Mouse (Mus musculus) embryo, embryonic 9.5 days (tissue): ENCODE measurements around the gene Ldb3.

ENCODE experiments used
- DNase-seq: peaks from one replicate; pipeline ENCODE4 v3.0.0-alpha.2; 2017; ENCODE audit errors: extremely low spot score

Ldb3 gene

DNA sequence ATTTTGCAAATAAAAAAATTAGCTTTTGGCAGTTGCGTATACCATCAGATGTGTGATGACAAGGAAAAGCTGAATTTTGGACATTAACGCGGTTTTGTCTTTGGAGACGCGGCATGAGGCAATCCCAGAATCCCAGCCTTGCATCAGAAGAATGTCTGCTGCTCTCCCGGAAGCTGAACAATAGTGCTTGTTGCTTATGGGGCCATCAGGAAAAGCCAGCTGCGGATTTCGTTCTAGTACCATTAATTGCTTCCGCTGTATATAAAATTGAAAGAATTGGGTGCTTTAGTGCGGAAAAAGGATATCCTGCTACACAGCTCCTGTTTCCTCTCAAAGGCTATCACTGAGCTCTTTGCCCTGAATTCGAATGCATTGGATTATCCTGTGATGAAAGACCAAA is 76.6 kb downstream of the Ldb3 start:
- no peak for DNase-seq

DNA sequence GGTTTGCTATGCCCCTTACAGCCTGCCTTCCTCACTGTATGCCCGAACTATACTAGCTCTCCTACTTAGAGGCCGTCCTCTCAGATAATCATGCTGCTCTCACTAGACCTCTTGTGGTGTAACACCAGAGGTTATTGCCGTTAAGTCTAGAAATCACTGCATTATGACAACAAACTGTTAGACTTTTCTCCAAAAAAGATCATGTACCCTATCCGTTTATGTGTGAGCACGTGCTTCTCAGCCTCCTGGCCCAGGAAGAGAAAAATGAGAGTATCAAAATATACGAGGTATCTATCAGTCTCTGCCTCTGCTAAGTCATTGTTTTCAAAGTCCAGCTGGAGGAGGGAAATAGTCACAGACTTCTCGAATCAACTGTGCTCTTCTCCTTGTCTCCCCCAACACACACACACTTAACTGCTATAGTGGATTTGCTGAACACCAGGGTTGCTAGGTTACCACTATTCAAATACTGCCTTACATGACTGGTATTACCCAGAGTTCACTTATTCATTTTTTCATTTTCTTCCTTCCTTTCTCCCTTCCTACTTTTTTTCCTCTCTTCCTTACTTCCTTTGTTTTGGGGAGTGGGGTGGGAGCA is 79.5 kb downstream of the Ldb3 start:
- DNase-seq: no peak

DNA sequence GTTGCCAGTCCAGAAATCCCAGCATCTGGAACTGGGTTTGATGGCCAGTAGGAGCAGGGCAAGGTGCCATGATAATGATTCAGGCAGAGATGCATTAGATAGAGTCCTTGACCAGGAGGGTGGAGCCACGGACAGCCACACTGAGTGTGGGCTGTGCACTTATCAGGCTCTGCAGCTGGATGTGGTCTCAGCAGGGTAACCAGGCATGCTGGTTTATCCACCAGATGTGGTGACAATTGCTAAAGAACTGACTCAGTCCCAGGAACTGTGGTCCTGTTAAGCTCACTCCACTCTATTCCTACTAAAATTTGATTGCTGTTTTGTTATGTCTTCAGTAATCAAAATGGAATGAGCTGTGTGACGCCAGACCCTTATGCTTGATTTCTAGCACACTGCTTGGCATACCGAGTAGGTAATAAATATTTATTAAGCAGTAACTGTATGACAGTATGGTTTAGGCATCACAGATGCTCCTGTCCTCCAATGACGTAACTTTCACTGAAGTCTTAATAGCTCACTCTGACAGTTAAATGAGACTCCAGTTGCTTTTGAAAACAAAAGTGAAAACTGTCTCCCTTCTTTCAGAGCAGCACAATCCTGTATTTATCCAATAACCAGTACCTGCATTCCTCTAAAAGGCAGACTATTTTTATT is 80.2 kb downstream of the Ldb3 start:
- DNase-seq: no peak

DNA sequence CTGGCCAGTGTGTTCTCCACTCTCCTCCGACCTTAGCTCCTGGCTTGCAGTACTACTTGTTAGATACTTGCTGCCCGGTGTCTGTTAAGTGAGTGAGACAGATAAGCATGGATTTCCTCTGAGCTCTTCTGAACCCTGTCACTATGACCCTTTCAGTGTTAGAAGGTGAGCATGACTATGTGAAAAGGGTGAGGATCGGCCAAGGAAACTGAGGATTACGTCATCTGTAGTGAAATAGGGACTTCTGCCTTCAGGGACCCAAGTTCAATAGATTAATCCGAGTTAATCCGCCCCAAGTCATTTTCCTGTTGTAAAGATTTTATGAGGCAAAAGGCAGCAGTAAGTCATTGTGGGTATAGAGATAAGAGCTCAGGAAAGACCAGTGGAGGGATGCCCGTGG is 83.2 kb downstream of the Ldb3 start:
- DNase-seq: no peak

DNA sequence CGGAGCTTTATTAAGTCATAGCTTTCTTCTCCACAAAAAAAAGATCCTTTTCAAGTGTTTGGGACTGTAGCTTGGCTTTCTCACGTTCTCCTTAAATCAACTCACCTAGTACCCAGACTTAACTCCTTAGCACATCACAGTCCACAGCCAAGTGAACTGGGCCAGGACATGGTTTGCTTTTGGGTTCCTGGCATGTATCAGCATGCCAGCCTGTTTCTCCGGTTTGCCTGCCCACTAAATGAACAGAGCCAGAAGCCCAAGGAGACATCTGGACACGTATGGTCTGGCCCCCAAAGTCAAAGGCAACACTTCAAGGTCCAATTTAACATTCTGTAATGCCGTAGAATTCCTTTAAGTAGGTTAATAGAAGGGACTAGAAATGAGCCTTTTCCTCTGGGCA is 84.1 kb downstream of the Ldb3 start:
- DNase-seq: no peak

DNA sequence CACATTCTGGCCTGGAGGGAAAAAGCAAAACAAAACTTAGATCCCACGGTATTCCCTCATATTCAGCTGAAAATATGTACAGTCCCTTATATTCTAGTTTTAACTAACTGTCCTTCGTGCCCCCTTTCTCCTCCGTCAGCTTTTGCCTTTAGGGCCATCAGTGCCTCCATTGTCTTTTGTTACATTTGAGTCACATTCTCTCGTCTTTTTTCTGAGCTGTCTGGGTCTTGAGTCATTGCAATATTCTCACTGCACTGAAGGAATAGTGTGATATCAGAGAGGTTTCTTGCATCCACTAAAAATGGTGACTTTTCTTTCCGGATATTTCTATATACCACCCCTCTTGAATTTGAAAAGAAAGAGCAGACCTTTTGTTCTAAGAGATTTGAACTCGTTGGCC is 84.7 kb downstream of the Ldb3 start:
- DNase-seq: no peak

DNA sequence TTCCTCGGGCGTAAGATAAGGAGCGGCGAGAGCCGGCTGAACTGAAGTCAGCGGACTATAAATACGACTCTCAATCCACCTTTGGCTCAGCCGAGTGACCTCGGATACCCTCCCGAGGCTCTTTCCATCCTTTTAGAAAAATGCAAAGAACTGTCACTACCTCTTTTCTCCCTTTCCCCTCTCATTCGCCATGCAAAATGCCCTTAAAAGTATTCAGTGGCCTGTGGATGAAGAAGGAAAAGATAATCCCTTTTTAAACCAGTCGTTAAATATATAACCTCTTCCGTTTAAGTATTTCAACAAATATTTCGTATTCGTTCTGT is 85.2 kb downstream of the Ldb3 start, which contains the start of gene Bmpr1a:
TSS of gene Bmpr1a (minus strand) at position 17 of the 323 bp plus-strand sequence.
- DNase-seq: no peak

DNA sequence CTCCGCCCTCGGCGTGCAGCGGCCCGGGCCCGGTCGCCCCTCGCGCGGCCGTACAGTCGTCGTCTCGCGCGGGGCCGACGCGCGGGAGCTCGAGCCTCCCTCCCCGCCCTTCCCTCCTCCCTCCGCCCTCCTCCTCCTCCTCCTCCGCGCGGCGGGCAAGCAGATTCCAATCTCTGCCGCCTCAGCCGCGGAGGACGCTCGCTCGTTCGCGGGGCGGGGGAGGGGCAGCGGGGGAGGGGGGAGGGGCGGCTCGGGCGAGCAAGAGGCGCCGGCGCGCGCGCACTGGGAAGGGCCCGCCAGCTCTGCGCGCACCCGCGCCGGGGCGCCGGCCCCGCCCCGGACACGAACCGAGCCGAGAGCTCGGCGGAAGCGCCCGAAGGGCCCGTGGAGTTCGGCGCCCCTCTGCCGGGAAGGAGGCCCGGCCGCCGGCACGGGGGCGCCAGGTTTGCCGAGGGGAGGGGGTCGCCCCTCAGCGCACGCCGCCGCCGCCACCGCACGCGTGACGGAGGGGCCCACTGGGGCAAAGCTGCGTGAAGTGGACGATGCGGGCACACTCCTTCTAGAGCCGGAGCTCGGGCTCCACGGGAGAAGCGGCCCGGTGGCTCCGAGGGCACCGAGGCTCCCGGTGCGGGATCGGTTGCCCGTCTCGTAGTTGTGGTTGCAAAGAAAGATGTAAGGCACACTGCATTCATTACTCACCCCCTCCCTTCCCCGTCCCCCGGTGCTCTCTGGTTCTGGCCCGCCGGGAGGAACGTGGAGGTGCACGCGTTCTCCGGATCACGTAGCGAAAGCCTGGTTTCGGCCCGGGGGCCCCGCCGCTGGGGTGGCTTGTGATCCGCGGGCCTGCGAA is 85.8 kb downstream of the Ldb3 start:
- peak; percentile 93 for DNase-seq

DNA sequence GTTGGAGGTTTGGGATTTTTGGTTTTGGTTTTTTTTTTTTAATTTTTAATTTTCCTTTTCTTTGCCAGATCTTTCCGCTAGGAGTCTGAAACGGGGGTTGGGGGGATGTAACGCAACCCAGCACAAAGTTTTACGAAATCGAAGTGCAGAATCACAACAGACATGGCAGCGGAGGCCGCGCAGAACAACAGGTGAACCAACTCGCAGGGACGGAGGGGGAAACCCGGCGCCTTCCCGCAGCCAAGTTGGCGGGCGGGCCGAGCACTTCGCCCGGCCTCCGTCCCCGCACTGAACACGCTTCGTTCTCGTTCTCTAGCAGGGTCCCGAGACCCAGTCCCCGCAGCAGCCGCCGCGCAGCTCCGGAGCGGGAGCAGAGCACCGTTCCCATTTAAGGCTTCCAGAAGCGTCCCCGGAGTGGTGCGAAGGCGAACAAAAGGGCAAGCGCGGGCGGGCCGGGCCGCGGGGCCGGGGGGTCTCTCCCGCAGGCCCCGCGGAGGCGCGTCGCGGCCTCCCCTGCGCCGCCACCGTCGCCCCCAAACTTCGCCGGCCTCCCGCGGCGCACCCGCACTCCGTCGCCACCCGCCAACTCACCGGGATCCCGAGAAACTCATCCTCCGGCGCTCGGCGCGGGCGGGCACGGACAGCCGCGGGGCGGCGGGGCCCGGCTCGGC is 86.5 kb downstream of the Ldb3 start:
- DNase-seq: peak; percentile 71

DNA sequence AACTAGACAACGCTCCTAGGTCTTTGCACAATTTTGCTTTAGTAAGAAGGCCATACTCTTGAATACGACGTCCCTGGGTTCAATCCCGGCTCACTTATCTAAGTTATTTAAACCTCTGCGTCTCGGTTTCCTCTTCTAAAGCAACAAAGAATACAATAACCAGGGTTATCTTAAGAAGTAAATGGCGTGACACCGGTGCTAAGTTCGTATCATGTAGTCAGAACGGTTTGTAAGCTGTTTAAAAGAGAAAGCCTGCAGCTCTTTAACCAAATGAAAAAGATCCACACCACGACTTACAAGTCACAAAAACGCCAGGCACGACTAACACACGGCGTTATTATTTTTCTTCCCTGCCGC is 87.1 kb downstream of the Ldb3 start:
- DNase-seq: peak; percentile 37

DNA sequence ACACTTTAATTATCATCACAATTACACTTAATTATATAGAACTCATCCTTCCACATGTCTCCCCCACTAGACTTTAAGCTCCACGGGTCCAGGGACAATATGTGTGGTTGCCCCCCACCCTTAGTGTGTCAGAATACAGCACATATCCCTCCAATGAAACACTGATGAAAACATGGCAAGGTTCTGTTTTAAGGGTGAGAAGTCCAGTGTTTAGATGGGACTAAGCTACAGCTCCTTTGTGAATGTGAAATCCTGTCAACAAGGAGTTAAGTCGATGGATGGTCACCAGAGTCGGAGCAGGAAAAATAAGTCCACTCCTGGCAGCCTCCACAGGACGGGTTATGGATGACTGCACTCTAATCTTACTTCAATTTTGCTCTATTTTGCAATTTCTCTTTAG is 88.2 kb downstream of the Ldb3 start:
- DNase-seq: no peak

DNA sequence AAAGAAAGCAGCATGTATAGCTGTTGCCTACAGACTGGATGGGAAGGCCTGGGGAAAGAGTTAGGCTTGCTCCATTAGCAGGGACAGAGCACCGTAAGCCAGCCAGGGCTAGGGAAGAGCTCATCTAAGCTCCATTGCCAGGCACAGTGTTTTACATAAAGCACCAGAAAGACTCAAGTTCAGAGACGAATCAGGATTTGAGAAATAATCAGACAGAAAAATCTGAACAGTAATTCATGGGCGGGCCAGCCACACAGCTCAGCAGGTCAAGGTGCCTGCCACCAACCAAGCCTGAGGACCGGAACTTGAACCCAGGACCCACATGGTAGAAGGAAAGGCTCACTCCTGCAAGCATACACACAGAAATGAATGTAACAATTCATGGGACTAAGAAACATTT is 88.8 kb downstream of the Ldb3 start:
- no peak for DNase-seq

DNA sequence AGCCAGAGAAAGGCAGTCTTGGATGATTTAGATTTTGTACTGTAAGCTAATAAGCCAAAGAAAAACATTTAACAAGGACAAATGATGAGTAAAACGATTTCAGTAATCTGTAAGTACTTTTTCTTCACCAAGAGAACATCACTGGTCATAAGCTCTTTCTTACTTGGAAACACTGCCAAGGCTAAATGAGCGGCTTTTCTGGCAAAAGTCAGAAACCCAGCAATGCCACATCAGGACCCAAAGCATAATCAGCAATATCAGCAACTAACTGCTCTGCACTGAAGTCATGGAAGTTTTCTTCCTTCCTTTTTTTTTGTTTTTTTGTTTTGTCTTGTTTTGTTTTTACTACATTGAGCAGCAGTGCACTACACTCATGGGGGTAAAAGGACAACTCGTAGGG is 91.1 kb downstream of the Ldb3 start:
- DNase-seq: no peak

DNA sequence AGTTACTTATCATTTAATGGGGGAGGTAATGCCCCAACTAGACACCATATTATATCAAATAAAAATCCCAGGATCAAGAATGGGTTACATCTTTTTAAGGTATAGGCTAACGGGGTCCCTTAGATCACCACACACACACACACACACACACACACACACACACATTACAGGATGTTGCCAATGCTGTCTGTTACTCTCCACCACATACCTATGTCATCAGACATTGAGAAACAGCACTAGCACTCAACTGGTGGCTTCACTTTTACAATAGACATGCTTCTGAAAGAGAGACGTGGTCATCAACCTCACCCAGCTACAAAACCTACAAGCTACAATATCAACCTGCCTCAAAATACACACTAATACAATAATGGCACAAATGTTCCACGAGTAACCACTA is 94.8 kb downstream of the Ldb3 start:
- DNase-seq: no peak

DNA sequence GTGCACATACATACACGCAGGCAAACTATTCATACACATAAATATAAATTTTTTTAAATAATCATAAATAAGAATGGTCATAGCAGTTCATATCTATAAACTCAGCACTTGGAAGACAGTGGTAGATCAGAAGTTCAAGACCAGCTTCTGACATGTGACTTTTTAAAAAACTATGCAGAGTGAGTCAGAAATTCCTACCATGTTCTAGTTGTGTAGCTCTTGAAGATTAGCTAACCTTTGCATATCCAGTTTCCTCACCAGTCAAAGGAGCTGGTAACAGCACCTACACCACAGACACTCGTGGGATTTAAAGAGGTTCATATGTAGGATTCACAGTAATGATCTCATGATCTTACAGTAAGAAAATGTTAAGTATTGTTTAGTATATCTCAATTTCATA is 95.8 kb downstream of the Ldb3 start:
- no peak for DNase-seq

DNA sequence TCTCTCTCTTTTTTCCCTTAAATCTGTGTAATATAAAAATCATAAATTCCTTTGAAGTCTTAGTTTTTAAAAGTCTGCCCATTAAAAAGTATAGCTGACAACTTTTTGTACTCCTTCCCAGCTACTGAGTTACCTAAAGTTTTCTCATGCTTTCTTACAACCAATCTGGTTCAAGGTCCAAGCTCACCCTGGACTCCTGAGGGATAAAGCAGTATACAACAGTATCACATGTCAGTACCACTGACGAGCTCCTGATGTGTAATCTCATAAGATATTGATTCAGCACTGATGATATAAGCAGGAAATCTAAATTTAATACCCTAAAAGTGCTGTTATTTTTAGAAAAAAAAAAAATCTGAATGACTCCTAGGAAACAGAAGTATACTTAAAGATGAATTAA is 97.5 kb downstream of the Ldb3 start:
- DNase-seq: no peak

DNA sequence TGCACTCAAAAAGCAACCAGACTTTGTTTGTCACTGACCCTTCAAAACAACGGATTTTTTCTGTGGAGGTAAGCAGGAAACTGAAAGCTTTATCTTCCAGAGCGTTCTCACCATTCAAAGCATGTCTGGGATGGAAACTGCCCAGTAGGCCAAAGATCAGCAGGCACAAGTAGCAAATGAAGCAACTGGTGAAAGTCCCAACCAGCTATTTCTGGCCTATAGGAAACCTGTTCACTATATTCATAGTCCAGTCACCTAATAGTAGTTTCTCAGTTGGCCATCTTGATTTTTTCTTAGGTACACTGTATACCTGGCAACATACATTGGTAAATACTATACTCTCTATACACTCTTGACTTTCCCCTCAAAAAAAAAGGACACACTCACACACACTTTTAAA is 98.6 kb downstream of the Ldb3 start:
- DNase-seq: no peak

DNA sequence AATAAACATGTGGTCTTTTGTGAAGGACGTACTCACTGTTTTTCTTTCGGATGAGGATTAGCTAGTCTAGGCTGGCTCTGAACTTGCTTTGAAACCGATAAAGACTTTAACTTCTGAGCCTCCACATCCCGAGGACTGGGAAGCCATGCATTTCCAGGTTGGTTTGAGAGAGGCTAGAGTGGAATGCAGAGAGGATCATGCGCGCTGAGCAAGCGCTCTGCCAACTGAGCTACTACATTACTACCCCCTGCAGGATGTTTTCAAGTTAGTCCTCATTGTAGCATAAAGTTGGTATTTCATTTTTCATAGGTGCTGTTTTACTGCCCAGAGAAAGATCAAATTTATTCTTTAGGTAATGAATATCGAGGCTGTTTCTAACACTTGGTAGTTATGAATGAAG is 102.3 kb downstream of the Ldb3 start:
- no peak for DNase-seq

DNA sequence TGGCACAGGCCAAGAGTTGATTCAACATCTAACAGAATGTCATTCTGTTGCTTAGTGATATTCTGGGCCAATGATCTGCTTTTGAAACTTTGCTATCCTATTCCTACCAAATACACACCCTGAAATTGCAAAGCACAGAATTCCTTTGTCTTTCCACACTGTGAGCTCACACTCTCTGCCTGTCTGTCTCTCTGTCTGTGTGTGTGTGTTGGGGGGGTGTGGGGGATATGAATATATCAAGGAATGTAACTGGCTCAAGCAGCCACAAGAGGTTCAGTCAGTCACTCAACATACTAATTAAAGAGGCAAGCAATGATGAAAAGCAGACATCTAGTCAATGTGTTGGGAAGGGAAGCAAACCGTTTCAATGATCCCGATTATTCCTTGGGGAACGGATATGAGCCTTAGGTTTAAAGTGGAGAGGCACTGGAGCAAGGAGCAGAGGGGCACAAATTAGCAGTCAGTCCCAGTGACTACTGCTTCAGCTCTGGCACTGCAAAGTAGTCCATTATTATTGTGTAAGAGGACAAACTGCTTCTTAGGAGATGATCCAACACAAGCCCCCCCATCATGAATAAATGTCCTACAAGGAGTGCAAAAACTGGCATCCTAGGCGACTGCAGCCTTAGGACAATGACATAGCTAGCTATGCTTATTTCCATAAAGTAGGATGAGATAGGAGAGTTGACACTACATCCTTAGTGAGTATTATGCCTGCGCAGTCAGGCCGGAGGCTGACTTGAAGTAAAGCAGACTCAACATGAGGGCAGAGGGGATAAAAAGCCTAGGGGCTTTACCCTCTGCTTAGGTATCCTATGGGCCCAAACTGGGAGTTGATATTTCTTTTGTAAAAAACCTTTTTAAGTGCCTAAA is 104.8 kb downstream of the Ldb3 start:
- no peak for DNase-seq
